Mouse (Mus musculus) E14TG2a.4 (cell line): ENCODE measurements around the gene Gorasp1.

Experiments
- H3K27me3 ChIP-seq: 2 replicates; pipeline ENCODE4 v1.6.1; 2014; ENCODE audit warnings: low read length, control low read depth; ENCODE audit not compliant: insufficient read depth
- H3K36me3 ChIP-seq: 2 replicates; pipeline ENCODE4 v1.6.1; 2014; ENCODE audit warnings: low read length, control low read depth; ENCODE audit not compliant: insufficient read depth
- H3K4me1 ChIP-seq: replicated peaks from 2 replicates; pipeline ENCODE4 v1.6.1; 2014; ENCODE audit warnings: low read depth, low read length, control low read depth
- H3K4me3 ChIP-seq: replicated peaks from 2 replicates; pipeline ENCODE4 v1.5.1; 2014; ENCODE audit warnings: mild to moderate bottlenecking, low read length
- H3K9me3 ChIP-seq: 2 replicates; pipeline ENCODE4 v1.6.1; 2014; ENCODE audit warnings: low read length, control low read depth
- CTCF ChIP-seq: conservative IDR thresholded peaks from 2 replicates; pipeline ENCODE4 v1.5.1; 2014; ENCODE audit warnings: low read length
- NANOG ChIP-seq: IDR thresholded peaks from 2 replicates; pipeline ENCODE4 v1.6.1; 2014; ENCODE audit warnings: borderline replicate concordance, low read length, mixed read lengths
- POU5F1 ChIP-seq: IDR thresholded peaks from 2 replicates; pipeline ENCODE4 v1.6.1; 2014; ENCODE audit warnings: low read length, borderline replicate concordance

The Gorasp1 gene

DNA sequence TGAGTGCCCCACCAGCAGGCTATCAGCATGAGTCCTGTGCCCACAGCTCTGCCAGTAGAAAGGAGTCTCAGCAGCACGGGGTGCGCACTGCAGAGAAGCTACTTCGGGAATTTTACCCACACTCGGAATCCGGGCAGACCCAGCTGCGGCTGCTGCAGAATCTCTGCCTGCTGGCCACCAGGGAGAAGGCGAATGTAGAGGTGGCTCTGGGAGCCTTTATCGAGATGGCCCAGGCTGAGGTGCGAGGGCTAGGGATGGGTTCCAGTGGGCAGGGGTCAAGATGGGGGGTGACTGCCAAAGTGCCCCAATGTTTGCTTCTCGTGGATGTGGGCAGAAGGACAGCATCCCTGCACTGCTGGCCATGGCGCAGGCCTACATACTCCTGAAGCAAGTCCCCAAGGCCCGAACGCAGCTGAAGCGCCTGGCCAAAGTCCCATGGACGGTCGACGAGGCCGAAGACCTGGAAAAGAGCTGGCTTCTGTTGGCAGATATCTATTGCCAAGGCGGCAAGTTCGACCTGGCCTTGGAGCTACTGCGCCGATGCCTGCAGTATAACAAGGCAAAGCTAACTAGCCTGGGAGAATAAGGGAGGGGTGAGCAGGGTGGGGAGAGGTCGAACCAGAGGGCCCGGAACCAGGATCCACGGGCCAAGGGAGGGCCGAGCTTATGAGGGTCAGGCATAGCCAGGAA lies 29.0 kb upstream of the Gorasp1 start:
- Histone ChIP-seq H3K9me3 (no peaks in the 10 kb centered on the region), H3K4me1 (peaks cover 82% of the 10 kb centered on the region), H3K4me3 (no peak overlapping the region), H3K27me3 (peaks cover 9% of the 10 kb centered on the region; the same call in 1 of the 2 replicates), H3K36me3 (peaks cover 17% of the 10 kb centered on the region)
- no peak for TF ChIP-seq CTCF
- no peak for TF ChIP-seq NANOG
- TF ChIP-seq POU5F1: no peak

DNA sequence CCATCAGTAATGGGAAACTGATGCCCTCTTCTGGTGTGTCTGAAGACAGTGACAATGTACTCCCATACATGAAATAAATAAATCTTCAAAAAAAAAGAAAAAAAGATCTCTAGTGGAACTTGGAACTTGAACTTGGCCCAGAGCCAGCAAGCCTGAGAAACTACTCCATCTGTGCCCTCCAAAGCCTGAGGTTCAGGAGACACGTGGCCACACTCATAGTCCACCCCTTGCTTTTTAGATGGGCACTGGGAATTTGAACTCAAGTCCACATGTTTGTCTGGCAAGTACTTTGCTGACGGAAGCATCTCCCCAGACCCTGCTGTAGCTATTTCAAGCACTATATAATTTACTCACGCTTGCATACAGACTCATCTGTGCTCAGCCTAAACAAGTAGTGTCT lies 27.8 kb upstream of the Gorasp1 start:
- Histone ChIP-seq H3K36me3 (peaks cover 5% of the 10 kb centered on the region; the same call in 1 of the 2 replicates), H3K4me3 (no peak overlapping the region), H3K4me1 (peaks cover 82% of the 10 kb centered on the region), H3K27me3 (peaks cover 12% of the 10 kb centered on the region; the same call in 1 of the 2 replicates), H3K9me3 (no peaks in the 10 kb centered on the region)
- no peak for TF ChIP-seq POU5F1
- TF ChIP-seq CTCF: no peak

DNA sequence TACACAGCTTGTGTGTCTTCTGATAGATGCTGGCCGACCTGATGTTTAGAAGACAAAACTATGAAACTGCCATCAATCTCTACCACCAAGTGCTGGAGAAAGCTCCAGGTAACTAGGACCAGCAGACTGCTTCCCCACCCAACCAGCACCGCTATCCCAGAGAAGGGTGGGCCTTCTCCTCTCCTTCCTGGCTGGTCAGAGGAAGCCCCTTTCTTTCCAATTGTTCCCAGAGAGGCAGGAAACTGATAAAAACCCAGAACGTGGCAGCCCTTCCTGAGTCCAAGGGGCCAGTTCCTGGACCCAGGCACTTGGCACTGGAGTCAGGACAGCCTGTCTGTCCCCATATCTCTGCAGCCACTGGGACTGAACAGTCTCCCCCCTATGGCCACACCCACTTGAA lies 26.8 kb upstream of the Gorasp1 start:
- H3K36me3 ChIP-seq: no peaks in the 10 kb centered on the region
- H3K4me1 ChIP-seq: peaks cover 78% of the 10 kb centered on the region
- no peak for TF ChIP-seq CTCF
- TF ChIP-seq POU5F1: no peak
- no peak for TF ChIP-seq NANOG
- peaks cover 12% of the 10 kb centered on the region; the same call in 1 of the 2 replicates for H3K27me3 ChIP-seq
- no peak overlapping the region for H3K4me3 ChIP-seq
- H3K9me3 ChIP-seq: no peaks in the 10 kb centered on the region

DNA sequence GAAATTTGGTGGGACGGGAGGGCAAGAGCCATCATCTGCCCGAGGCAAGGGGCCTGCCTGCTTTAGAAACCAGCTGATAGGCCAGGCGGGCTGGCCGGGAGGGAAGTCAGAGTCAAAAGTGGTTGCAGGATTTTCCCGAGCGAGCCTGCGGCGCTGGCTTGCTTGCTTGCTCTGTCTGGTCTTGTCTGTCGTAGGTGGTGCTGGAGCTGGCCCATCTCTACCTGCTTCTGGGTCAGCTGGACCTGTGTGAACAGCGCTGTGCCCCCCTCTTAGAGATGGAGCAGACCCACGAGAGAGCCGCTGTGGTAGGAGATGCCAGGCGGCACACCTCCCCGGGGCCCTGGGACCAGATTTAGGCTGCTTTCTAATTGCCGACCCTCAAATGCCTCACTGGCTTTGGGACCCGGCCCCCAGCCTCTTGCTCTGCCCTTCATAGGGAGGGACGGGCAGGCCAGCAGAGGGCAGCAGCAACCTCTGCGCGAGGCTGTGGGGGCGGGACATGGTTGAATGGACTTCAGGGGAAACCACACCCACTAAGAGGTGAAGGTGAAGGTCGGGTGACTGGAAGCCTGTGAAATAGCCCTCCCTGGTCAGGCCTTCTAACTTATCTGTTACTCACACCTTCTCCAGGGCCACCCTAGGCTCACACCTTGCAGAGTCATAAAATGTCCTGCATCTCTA lies 25.8 kb upstream of the Gorasp1 start:
- H3K27me3 ChIP-seq: peaks cover 12% of the 10 kb centered on the region; the same call in 1 of the 2 replicates
- TF ChIP-seq NANOG: no peak
- TF ChIP-seq CTCF: peak; percentile 71
- H3K4me3 ChIP-seq: peak overlapping the region; percentile 71
- H3K9me3 ChIP-seq: no peaks in the 10 kb centered on the region
- H3K36me3 ChIP-seq: no peaks in the 10 kb centered on the region
- H3K4me1 ChIP-seq: peaks cover 87% of the 10 kb centered on the region

DNA sequence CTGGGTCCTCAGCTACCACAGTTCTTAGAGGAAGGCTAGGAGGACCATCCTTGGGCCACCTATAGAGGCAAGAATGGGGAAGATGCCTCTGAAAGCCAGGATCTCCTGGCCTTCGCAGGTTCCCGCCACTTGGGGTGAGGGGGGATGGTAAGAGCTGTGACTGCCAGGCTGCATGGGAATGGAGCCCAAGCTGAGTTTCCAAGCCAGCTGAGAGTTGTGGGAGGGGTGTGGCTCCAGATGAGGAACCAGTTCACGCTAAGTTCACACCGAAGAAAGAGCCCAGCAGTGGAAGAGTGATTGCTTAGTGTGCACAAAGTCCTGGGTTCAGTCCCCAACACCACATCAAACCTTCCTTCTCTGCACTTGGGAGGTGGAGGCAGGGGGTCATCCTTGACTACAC lies 24.9 kb upstream of the Gorasp1 start:
- TF ChIP-seq POU5F1: no peak
- no peak for TF ChIP-seq NANOG
- no peak for TF ChIP-seq CTCF
- peaks cover 12% of the 10 kb centered on the region; the same call in 1 of the 2 replicates for H3K27me3 ChIP-seq
- peak overlapping the region; percentile 71 for H3K4me3 ChIP-seq
- H3K36me3 ChIP-seq: no peaks in the 10 kb centered on the region
- no peaks in the 10 kb centered on the region for H3K9me3 ChIP-seq
- H3K4me1 ChIP-seq: peaks cover 82% of the 10 kb centered on the region

DNA sequence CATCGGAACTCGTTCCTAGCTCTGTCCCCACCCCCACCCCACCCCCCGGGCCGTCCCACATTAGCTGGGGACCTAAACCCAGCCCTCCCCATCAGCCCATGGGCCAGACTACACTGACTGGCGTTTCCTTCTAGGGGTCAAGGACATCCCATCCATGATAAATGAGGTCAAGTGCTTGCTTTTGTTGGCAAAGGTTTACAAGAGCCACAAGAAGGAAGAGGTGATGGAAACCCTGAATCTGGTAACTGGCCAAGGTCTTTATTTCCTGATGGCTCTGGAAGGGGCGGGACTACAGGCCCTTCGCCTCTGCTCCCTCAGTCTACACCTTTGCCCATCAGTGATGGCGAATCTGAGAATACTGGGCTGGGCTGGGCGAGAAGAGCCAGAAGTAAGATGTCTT lies 21.5 kb upstream of the Gorasp1 start:
- H3K4me1 ChIP-seq: peaks cover 71% of the 10 kb centered on the region
- no peak for TF ChIP-seq CTCF
- peak; percentile 60; the same call in 1 of the 2 replicates for TF ChIP-seq NANOG
- no peak for TF ChIP-seq POU5F1
- no peaks in the 10 kb centered on the region for H3K9me3 ChIP-seq
- no peak overlapping the region for H3K4me3 ChIP-seq
- H3K36me3 ChIP-seq: no peaks in the 10 kb centered on the region
- H3K27me3 ChIP-seq: peaks cover 12% of the 10 kb centered on the region; the same call in 1 of the 2 replicates

DNA sequence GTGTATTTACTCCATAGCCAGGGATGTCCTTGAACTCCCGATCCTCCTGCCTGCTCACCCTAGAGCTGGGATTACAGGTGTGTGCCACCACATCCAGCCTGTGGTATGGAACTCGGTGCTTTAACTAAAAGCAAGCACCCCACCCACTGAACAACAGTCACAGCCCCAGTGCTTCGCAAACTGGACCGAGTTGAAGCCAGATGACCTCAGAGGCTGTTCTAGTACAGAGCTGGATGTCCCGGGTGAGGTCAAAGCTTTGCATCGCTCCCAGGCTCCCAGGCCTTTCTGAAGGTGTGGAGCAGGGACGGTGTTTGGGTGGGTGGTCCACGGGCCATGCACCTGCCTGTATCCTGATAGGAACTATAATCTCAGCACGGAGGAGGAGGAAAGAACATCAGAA lies 14.0 kb upstream of the Gorasp1 start:
- Histone ChIP-seq H3K4me3 (no peak overlapping the region), H3K4me1 (peaks cover 23% of the 10 kb centered on the region), H3K27me3 (no peaks in the 10 kb centered on the region), H3K36me3 (no peaks in the 10 kb centered on the region), H3K9me3 (no peaks in the 10 kb centered on the region)
- TF ChIP-seq CTCF: no peak
- TF ChIP-seq NANOG: no peak
- TF ChIP-seq POU5F1: no peak

DNA sequence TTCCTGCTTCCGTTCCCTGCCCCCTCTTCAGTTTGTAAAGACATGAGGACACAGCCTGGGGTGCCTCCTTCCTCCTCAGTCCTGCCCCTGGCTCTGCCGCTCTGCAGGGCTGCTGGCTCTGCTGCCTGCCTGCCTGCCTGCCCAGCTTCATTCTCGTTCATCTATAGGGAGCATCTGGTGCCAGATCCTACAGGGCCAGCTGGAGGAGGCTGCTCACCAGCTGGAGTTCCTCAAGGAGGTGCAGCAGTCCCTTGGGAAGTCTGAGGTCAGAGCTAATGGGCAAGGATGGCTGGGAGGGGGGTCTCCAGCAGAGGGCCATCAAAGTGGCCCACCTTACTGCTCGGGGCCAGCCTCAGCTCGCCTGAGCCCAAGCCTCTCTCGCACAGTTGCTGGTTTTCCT lies 13.1 kb upstream of the Gorasp1 start:
- Histone ChIP-seq H3K27me3 (no peaks in the 10 kb centered on the region), H3K36me3 (no peaks in the 10 kb centered on the region), H3K4me1 (peaks cover 25% of the 10 kb centered on the region), H3K9me3 (no peaks in the 10 kb centered on the region), H3K4me3 (no peak overlapping the region)
- TF ChIP-seq CTCF (no peak), POU5F1 (no peak), NANOG (no peak)

DNA sequence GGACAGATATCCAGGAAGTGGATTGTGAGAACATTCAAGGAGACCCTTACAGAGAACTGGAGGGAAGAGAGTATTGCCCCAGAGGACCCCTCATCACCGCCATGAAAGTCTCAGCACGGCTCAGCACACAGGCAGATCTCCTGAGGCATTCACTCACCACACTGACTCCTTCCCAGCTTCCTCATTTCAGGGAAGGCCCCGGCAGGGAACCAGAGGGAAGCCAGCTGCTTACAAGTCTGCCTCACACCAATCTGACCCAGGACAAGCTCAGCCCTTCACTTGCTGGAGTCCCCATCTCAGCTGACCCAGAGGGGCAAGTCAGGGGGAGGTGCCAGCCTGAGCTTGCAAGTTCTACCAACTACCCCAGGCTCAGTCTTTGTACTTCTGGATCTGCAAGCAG lies 11.4 kb upstream of the Gorasp1 start:
- TF ChIP-seq CTCF (no peak), NANOG (no peak), POU5F1 (no peak)
- no peaks in the 10 kb centered on the region for H3K27me3 ChIP-seq
- H3K9me3 ChIP-seq: no peaks in the 10 kb centered on the region
- no peak overlapping the region for H3K4me3 ChIP-seq
- no peaks in the 10 kb centered on the region for H3K36me3 ChIP-seq
- peaks cover 24% of the 10 kb centered on the region for H3K4me1 ChIP-seq
